Mouse (Mus musculus) liver, embryonic 16.5 days (tissue): ENCODE data around the gene Atf7. TPM values are rescaled to one million over a fixed set of nuclear protein-coding genes. Genes with fewer than 3 reads are reported as not detected.

ENCODE experiments used
- ATAC-seq: fragments of 200-750 bp; cut with Nextera tagmentation; 2 replicates; pipeline ENCODE4 v1.8.0; 2017; ENCODE audit warnings: low read depth, mild to moderate bottlenecking, moderate number of reproducible peaks, moderate library complexity
- H3K27ac ChIP-seq: fragments of 300-500 bp; sonication (generic); 2 replicates; pipeline ENCODE4 v1.5.1; 2014; ENCODE audit warnings: mild to moderate bottlenecking, low read length
- H3K27me3 ChIP-seq: fragments of 300-500 bp; sonication (generic); 2 replicates; pipeline ENCODE4 v1.6.1; 2014; ENCODE audit warnings: low read depth, low read length, mixed read lengths; ENCODE audit not compliant: control insufficient read depth, insufficient read depth
- H3K36me3 ChIP-seq: fragments of 300-500 bp; sonication (generic); 2 replicates; pipeline ENCODE4 v1.6.1; 2014; ENCODE audit warnings: mild to moderate bottlenecking; ENCODE audit not compliant: control insufficient read depth, insufficient read depth
- H3K4me1 ChIP-seq: fragments of 300-500 bp; sonication (generic); 2 replicates; pipeline ENCODE4 v1.6.1; 2014; ENCODE audit warnings: low read depth, low read length, mixed read lengths; ENCODE audit not compliant: control insufficient read depth
- H3K4me2 ChIP-seq: fragments of 300-500 bp; sonication (generic); 2 replicates; pipeline ENCODE4 v1.6.1; 2014; ENCODE audit warnings: low read depth, low read length, mixed read lengths
- H3K4me3 ChIP-seq: fragments of 300-500 bp; sonication (generic); 2 replicates; pipeline ENCODE4 v1.5.1; 2014; ENCODE audit warnings: low read depth, mild to moderate bottlenecking, low read length
- H3K9ac ChIP-seq: fragments of 300-500 bp; sonication (generic); 2 replicates; pipeline ENCODE4 v1.6.1; 2014; ENCODE audit warnings: low read depth, low read length
- H3K9me3 ChIP-seq: fragments of 300-500 bp; sonication (generic); replicated peaks from 2 replicates; pipeline ENCODE4 v1.6.1; 2016; ENCODE audit warnings: low read length; ENCODE audit not compliant: control insufficient read depth
- WGBS: fragments of 180-500 bp; shearing (Covaris S2); extraction: QIAGEN DNeasy Blood & Tissue Kit; methylation state at CpG from one replicate; pipeline ENCODE4 v1.1.7; 2014; ENCODE audit not compliant: insufficient replicate concordance; 5-methylcytosine and 5-hydroxymethylcytosine counted together
- microRNA counts: library from miRNA; unstranded; fragments of <30 nt; microRNA quantifications from one replicate; lab custom pipeline; 2016
- microRNA-seq: library from miRNA; unstranded; fragments of <30 nt; microRNA quantifications from one replicate; pipeline ENCODE4, GENCODE M21; 2016
- polyA plus RNA-seq: library from polyadenylated mRNA; unstranded; fragments of >200 nt; fragmentation: Nextera tagmentation; extraction: Ambion mirVana; gene quantifications from 2 replicates; pipeline ENCODE4 v1.2.1, GENCODE M21; 2015

The Atf7 gene
- polyA plus RNA-seq, 1 experiment from 2014 or later: 10.2 TPM

DNA sequence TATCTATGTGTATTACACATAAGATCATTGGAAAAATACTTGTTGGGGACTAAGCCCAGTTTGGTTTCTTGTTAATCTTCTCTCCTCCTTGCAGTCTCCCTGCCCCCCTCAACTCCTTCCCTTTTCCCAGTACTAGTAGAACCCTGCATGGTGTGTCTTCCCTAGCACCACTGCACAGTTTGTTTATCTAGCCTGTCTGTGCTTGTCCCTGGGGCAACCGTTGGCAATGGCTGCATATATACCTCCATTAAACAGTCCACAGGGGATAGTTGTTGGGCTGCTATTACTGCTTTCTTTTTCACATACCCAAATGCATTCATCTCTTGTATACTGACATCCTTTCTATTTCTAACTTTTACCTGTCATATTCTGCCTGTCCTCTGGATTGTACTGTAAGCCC is 137.6 kb downstream of the Atf7 start:
- H3K27me3 ChIP-seq: no peaks in the 10 kb centered on the region
- ATAC-seq: no peak
- H3K4me1 ChIP-seq: no peaks in the 10 kb centered on the region
- no peak overlapping the region for H3K4me3 ChIP-seq
- H3K4me2 ChIP-seq: no peak overlapping the region
- peaks cover 77% of the 10 kb centered on the region for H3K36me3 ChIP-seq
- H3K27ac ChIP-seq: no peak overlapping the region
- WGBS: 73% methylated on average over 1 of the region's 1 CpGs
- no peaks in the 10 kb centered on the region for H3K9me3 ChIP-seq
- no peak overlapping the region for H3K9ac ChIP-seq

GRCm38 (mm10) chr15:102485853-102486252 is 139.4 kb downstream of the Atf7 start:
- 88% methylated on average over 12 of the region's 12 CpGs for WGBS
- no peak for ATAC-seq

DNA sequence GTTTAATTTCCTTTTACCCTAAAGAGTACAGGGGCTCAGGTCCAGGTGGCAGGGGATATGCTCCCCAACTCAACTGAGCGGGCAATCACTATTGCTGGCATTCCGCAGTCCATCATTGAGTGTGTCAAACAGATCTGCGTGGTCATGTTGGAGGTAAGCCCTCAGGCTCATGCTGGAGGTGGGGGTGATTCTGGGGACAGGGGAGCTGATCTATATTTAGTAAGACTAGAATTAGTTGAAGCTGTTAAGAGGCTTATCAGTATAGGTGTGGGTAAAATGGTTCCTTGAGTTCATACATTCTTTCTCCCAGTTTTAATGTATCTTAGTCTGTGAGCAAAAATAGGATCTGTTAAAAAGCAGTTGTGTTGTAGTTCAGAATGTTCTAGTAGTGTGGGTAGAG is 142.1 kb downstream of the Atf7 start:
- no peak overlapping the region for H3K27ac ChIP-seq
- 92% methylated on average over 3 of the region's 3 CpGs for WGBS
- no peak overlapping the region for H3K4me2 ChIP-seq
- ATAC-seq: no peak
- no peaks in the 10 kb centered on the region for H3K9me3 ChIP-seq
- H3K36me3 ChIP-seq: peaks cover 67% of the 10 kb centered on the region
- no peaks in the 10 kb centered on the region for H3K27me3 ChIP-seq
- no peak overlapping the region for H3K9ac ChIP-seq
- no peaks in the 10 kb centered on the region for H3K4me1 ChIP-seq
- no peak overlapping the region for H3K4me3 ChIP-seq

More at GRCm38 (mm10) chr15:102485853-102486252, 139.4 kb downstream of the Atf7 start:
- Histone ChIP-seq H3K4me1 (no peaks in the 10 kb centered on the region), H3K4me3 (no peak overlapping the region), H3K4me2 (no peak overlapping the region), H3K27me3 (no peaks in the 10 kb centered on the region), H3K9ac (no peak overlapping the region), H3K36me3 (peaks cover 74% of the 10 kb centered on the region), H3K9me3 (no peaks in the 10 kb centered on the region), H3K27ac (no peak overlapping the region)

MicroRNAs within 50 kb of the gene (microRNA counts, 519-probe panel; counts per million panel counts)
- microRNA mmu-miR-688 (lab: Ali Mortazavi, UCI): 2,369 counts per million, percentile 54 among the panel's probes with 10 or more counts

Small RNA genes lying within 50 kb of the gene (microRNA-seq; reads per million reads assigned to microRNA genes)
- not detected for gene Mir688

Other genes starting within 250 kb of the Atf7 start
- 3.7 TPM in 2 replicates for gene Sp1, start 219.3 kb downstream of the Atf7 start, polyA plus RNA-seq
- gene Amhr2, start 180.1 kb downstream of the Atf7 start, polyA plus RNA-seq: 0.04 and 0.07 TPM in 2 replicates
- gene Prr13, start 166.4 kb downstream of the Atf7 start, polyA plus RNA-seq: 120 and 139 TPM in 2 replicates
- gene Pcbp2, start 154.9 kb downstream of the Atf7 start, polyA plus RNA-seq: 64.7 and 67.7 TPM in 2 replicates
- gene Gm10337, start 121.7 kb downstream of the Atf7 start, polyA plus RNA-seq: not detected in 2 replicates
- 1.4 and 2.0 TPM in 2 replicates for gene Map3k12, start 108.4 kb downstream of the Atf7 start, polyA plus RNA-seq
- 34.6 and 37.0 TPM in 2 replicates for gene Tarbp2, start 107.3 kb downstream of the Atf7 start, polyA plus RNA-seq
- 0.46 and 0.57 TPM in 2 replicates for gene Npff, start 100.5 kb downstream of the Atf7 start, polyA plus RNA-seq
- not detected in 2 replicates for gene Gm28047, start 397 bp downstream of the Atf7 start, polyA plus RNA-seq
- gene Atp5g2, start 46.9 kb upstream of the Atf7 start, polyA plus RNA-seq: 25.6 and 26.0 TPM in 2 replicates
- 17.9 and 18.2 TPM in 2 replicates for gene Calcoco1, start 96.7 kb upstream of the Atf7 start, polyA plus RNA-seq